Mouse (Mus musculus) liver, adult 2 months (tissue): ENCODE measurements at regions not wholly inside any gene's neighbourhood (a gene's known extent, or its start where the extent isn't known, plus 50 kb on each side); places are given as distances from the start of the nearest gene placed in this dataset.

ENCODE experiments used
- CTCF ChIP-seq: fragments of 200-500 bp; IDR thresholded peaks from 2 replicates; pipeline ENCODE4 v1.5.1; 2011; ENCODE audit warnings: low read depth, low read length, control low read depth
- POLR2A ChIP-seq: fragments of 200-500 bp; IDR thresholded peaks from 2 replicates; pipeline ENCODE4 v1.6.1; 2011; ENCODE audit warnings: low read length, control low read depth; ENCODE audit not compliant: insufficient read depth; ENCODE audit errors: extremely low read depth

DNA sequence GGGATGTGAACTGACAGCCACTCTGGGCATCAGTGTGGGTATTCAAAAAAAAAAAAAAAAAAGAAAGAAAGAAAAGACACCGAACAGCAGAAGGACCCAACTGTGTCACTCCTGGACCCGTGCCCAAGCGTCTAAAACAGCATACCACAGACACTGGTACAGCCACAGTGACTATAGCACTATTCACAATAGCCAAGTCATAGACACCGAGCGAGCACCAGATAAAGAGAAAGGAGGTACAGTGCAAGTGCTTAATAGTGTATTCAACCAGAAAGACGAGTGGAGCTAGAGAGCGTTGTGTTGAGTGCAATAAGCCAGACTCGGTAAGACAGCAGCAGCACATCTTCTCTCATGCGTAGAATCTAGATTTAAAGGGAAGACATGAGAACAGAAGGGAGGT, 153.3 kb downstream of the Rybp start:
- no peak for TF ChIP-seq CTCF
- no peak for TF ChIP-seq POLR2A
